Mouse (Mus musculus): Measurements from ENCODE around the gene Terb1.

- TF ChIP-seq CTCF (IDR thresholded peaks at IDR 0.05; ENCODE audit: low read depth, low read length) (no peak), GATA2 (IDR thresholded peaks at IDR 0.05; ENCODE audit: borderline replicate concordance, low read depth, low read length) (no peak), GATA1 (IDR thresholded peaks at IDR 0.05; ENCODE audit: borderline replicate concordance, low read length) (no peak), POLR2AphosphoS5 (IDR thresholded peaks at IDR 0.05; ENCODE audit: insufficient replicate concordance, low read depth, low read length) (no peak)
Observed at GRCm38 (mm10) chr8:104411972-104412371, 97.7 kb downstream of the Terb1 start.
